Mouse (Mus musculus): ENCODE results near the gene Prox1. TPM values are rescaled to one million over a fixed set of nuclear protein-coding genes. Genes with fewer than 3 reads are reported as not detected.

Gene Prox1
- polyA plus RNA-seq, 1 experiment: 2.9 TPM

- peak in 1 of 2 experiments; percentile 13 for DNase-seq (ENCODE audit: extremely low spot score in 1 of 2, low spot score in 1 of 2)
Observed at GRCm38 (mm10) chr1:190174231-190174630, 3.7 kb upstream of the Prox1 start.

DNA sequence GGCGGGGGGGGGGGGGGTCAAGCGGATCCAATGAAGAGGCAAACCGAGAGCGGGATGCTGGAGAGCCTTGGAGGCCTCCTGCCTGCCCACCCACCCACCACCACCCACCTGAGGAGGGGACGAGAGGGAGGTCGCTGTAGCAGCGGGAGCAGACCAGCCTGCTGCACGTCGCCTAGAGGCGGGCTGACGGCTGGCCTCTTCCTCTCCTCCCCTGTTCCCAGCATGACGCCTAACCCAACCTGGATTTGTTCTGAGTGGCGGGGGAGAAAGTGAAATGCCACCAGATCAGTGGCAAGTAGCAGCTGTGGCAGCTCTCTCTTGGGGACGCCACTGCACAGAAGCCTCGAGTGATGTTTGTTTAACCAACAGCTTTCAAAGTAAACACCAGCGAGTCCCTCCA, 3.1 kb upstream of the Prox1 start:
- no peak for DNase-seq (ENCODE audit: extremely low spot score in 1 of 2, low spot score in 1 of 2)

DNA sequence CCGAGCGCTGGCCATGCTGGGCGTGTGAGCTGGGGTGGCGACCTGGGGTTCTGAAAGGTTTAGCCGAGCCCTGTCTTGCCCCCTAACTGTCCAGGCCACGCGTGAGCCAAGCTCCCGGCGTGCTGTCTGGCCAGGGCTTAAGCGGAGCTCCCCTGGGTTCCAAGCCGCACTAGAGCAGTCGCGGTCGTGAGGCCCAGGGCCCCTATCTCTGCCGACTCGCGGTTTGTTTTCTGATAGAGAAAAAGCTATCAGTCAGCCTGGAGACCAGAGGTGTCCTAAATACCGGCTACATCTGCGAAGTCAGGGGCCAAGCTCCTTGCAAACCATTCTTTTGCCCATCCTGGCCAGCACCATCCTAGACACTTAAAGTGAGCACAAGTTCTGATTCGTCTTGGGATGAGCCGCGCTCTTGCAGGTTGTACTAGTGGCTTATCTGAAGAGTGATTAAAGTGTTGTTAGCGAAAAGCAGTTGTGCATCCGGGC, 2.5 kb upstream of the Prox1 start:
- DNase-seq (ENCODE audit: extremely low spot score in 1 of 2, low spot score in 1 of 2): no peak

DNA sequence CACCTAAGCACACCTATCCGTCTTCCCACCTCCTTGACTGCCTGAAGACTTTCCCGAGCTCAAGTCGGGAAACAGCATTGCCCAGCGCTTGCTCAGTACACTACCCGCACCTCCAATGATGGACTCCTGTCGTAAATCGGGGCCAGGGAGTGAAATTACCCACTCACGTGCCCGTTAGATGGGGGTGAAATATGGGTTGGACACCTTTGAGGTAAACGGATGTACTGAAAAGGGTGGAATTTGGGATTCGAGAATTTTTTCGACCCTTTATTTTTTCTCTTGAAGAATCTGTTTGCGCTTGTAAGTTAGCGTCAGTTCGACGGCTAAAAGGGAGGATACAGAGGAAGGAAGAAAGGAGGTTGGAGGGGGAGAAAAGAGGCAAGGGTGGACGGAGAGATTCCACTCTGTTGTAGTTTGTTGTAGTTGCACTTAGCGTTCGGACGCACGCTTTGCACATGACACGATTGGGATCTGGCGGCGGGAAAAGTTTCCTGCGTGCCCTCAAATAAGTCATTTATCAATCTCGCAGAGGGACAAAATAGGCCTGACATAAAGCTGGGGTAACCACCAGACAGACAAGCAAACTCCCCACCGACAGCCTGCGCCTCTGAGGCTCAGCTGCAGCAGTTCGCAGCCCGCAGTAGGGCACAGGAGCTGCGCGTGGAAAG, 1.9 kb upstream of the Prox1 start:
- DNase-seq (ENCODE audit: extremely low spot score in 1 of 2, low spot score in 1 of 2): no peak

- DNase-seq (ENCODE audit: extremely low spot score in 1 of 2, low spot score in 1 of 2): no peak
Observed at GRCm38 (mm10) chr1:190171750-190172149, 1.2 kb upstream of the Prox1 start.

- no peak for DNase-seq (ENCODE audit: extremely low spot score in 1 of 2, low spot score in 1 of 2)
Observed at GRCm38 (mm10) chr1:190171341-190171740, 827 bp upstream of the Prox1 start.

GRCm38 (mm10) chr1:190170819-190171216, 304 bp upstream of the Prox1 start:
- no peak for DNase-seq (ENCODE audit: extremely low spot score in 1 of 2, low spot score in 1 of 2)

GRCm38 (mm10) chr1:190168761-190169671, 1.5 kb downstream of the Prox1 start:
- DNase-seq (ENCODE audit: extremely low spot score in 1 of 2, low spot score in 1 of 2): no peak

DNA sequence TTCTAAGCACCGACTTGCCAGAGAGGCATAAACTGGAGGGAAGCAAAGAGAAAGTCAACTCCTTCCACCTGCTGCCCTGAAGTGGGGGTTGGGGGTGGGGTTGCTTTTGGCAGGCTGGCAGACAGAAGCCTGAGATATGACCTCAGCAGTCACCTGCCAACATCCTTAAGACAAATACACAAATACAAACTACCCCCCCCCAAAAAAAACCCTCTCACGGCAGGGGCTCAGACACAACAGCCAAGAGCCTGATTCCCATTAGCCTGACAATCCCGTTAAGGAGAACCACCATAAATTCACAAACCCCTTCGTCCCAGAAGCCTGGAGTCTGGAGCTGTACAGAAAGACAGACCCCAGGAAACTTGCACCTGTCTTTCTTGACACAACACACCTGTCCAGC, 2.4 kb downstream of the Prox1 start:
- DNase-seq (ENCODE audit: extremely low spot score in 1 of 2, low spot score in 1 of 2): no peak

DNA sequence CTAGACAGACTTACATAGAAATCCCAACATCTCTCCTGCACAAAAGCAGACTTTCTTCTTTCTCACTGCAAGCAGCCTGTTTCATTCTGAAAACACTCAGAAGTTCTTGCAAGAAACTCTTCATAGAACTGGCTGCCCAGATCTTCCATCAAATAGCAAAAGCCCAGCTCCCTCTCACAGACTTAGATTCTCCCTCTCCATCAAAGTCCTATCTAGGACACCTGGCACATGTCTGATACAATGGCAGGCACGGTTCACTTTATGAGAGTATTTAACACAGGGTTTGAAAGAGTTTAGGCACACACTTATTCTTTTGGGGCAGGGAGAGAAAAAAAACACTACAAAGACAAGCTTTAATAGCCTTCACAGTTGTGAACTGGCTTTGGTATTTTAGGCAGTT, 2.9 kb downstream of the Prox1 start:
- no peak for DNase-seq (ENCODE audit: extremely low spot score in 1 of 2, low spot score in 1 of 2)

DNA sequence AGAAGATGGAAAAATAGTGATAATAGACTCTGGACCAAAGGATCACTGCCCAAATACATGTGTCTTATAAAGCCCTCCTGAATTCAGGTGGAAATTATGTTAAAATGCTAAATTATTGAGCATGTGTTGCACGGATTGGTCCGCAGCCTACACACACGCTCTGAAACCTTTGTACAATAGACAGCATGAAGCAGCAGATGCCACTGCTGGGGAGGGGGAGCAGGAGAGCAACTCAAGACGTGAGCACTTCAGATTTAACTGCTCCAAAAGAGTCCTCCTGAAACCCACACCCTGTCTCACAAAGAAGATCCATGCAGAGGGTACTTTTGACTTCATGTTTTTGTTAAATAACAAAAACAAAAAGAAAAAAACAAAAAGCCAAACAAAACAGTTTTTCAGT, 5.0 kb downstream of the Prox1 start:
- DNase-seq (ENCODE audit: extremely low spot score in 1 of 2, low spot score in 1 of 2): no peak

GRCm38 (mm10) chr1:190163471-190163870, 7.0 kb downstream of the Prox1 start:
- no peak for DNase-seq (ENCODE audit: extremely low spot score in 1 of 2, low spot score in 1 of 2)

DNA sequence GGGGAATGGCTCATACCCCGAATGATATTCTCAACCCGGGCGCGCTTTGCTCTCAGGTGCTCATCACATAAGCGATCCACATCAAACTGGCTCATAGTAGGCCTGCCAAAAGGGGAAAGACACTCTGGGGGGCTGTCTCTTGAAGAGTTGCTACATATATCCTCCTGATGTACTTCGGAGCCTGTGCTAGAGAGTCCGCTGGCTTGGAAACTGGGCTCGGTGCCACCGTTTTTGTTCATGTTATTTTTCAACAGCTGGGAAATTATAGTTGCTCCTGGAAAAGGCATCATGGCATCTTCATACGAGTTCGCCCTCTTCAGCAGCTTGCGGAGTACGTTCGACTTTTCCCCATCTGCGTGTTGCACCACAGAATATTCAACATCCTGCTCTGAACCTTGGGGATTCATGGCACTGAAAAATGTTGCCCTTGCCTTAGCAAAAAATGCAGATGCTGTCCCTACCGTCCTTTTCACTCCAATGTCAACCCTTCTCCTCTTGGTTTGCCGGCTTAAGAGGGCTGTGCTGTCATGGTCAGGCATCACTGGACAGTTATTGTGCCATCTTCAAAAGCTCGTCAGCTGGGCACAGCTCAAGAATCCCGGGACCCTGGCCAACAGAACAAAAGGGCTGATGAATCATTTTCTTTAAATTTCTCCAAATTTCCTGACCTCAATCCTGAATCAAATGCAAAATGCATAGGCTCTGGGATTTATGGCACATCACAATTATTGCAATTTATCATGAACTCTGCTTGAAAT, 8.6 kb downstream of the Prox1 start:
- no peak for DNase-seq (ENCODE audit: extremely low spot score in 1 of 2, low spot score in 1 of 2)

DNA sequence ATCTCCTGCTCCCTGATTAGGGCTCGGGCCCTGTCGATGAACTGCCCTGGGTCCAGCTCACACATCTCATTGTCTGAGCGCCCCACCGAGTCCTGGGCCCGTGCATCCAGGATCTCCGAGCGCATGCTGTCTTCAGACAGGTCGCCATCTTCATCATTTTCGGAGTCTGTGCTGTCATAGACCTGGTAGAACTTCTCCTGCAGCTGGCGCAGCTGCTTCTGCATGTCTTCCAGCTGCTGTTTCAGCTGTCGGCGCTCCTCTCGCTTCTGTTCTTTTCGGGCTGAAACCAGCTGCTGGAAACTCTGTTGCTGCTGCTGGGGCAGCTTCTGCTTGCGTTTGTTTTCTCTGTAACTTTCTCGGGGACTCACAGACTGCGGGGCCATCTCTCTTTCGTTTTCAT, 9.2 kb downstream of the Prox1 start:
- no peak for DNase-seq (ENCODE audit: extremely low spot score in 1 of 2, low spot score in 1 of 2)

GRCm38 (mm10) chr1:190159457-190159856, 11.1 kb downstream of the Prox1 start:
- no peak for DNase-seq (ENCODE audit: extremely low spot score in 1 of 2, low spot score in 1 of 2)

DNA sequence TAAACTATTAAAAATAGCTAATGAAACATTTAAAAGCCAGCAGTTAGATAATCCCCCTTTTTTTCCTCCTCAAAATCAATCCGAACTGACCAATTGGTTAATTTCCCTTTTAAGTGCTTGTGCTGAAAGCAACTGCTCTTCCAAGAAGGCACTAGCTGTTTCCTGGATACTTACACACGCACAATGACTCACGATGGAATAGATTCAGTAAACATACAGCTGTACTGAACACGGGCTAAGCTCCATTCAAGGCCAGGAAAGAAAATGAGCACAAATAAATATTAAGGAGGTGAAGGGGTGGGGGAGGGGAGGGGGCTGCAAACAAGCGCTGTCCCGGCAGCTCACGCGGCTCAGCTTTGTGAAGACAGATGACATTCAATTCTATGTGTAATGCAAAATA, 14.8 kb downstream of the Prox1 start:
- no peak for DNase-seq (ENCODE audit: extremely low spot score in 1 of 2, low spot score in 1 of 2)

DNA sequence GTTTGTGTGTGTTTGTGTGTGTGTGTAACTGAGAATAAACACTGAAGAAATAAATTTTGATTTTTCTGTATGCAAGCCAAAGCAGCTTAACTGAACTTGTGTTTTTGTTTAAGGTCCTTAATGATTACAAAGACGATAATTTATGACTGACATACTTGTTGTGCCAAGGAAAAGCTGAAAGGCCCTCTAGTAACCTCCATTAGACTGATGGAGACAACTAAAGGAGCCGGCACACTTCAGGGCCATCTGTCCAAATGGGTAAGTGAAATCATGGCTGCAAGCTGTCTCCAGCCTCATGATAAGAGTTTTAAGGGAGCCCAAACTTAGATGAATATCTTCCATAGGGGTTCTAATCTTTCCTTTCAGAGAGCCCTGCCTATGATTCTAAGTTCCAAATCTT, 15.5 kb downstream of the Prox1 start:
- DNase-seq (ENCODE audit: extremely low spot score in 1 of 2, low spot score in 1 of 2): no peak

DNA sequence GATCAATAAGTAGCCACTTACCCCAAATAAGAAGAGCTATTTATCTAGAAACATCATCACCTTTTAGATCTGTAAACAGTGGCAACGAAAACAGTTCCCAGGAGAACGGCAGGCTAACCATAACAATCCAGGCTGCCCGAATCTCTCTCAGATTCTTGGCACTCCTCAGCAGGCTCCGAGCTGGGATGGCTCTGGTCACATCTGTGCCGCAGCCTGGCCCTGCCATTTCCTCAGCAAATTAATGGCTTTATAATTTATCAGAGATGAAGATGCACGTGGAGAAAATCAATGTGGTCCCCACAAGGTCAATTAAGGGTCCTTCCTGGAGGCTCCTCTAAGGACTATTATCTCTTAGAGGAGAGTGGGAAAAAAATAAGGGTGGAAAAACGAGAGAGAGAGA, 16.2 kb downstream of the Prox1 start:
- no peak for DNase-seq (ENCODE audit: extremely low spot score in 1 of 2, low spot score in 1 of 2)

- no peak for DNase-seq (ENCODE audit: extremely low spot score in 1 of 2, low spot score in 1 of 2)
Observed at GRCm38 (mm10) chr1:190152603-190153002, 17.9 kb downstream of the Prox1 start.

- DNase-seq (ENCODE audit: extremely low spot score in 1 of 2, low spot score in 1 of 2): no peak
Observed at GRCm38 (mm10) chr1:190149233-190149741, 21.2 kb downstream of the Prox1 start.

DNA sequence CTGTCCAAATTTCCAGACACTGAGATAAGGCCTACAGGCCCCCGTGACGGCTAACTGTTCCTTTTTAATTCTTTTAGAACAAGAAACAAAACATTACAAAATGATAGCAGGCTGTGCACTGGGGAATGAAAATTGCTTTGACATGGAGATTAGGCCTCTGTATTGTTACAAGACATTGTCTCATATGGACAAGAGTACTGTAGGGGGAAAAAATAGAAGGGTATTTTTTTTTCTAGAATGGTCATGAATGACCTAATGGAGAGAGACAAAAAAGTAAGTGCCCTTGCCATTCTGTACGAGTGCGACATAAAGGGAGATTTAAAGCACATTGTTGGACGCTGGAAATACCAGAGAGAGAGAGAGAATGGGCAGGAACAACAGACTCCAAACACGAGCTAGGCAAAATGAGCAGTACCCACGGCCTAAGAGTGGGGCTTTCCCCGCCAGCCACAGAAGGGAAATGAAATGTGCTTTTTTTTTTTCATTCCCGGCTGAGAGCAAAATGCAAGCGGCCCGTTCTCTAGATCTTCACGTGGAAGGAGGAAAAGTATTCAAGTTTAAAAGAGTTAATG, 21.8 kb downstream of the Prox1 start:
- no peak for DNase-seq (ENCODE audit: extremely low spot score in 1 of 2, low spot score in 1 of 2)

All from frontal cortex, adult 2 months (tissue).